Mouse (Mus musculus): ENCODE results near the gene Vdr. TPM values are rescaled to one million over a fixed set of nuclear protein-coding genes. Genes with fewer than 3 reads are reported as not detected.

The Vdr gene
- polyA plus RNA-seq, 1 experiment from 2014 or later, result 1.2 TPM

- no peak; the same call in 1 of the 2 replicates for ATAC-seq (replicated peaks; ENCODE audit: insufficient number of reproducible peaks, insufficient read depth, low FRiP score, low read depth)
- Histone ChIP-seq H3K27me3 (no peaks in the 10 kb centered on the region), H3K36me3 (no peaks in the 10 kb centered on the region), H3K4me1 (replicated peaks) (peaks cover 58% of the 10 kb centered on the region), H3K27ac (peak overlapping the region; percentile 74), H3K9me3 (replicated peaks) (no peaks in the 10 kb centered on the region), H3K4me3 (no peak overlapping the region), H3K4me2 (peak overlapping the region; percentile 18), H3K9ac (no peak overlapping the region)
- 8% methylated on average over 8 of the region's 8 CpGs for WGBS
Measured at GRCm38 (mm10) chr15:97837491-97838061, 72.9 kb downstream of the Vdr start.

GRCm38 (mm10) chr15:97836894-97837247 is 73.6 kb downstream of the Vdr start:
- WGBS, result 43% methylated on average over 8 of the region's 8 CpGs
- H3K4me3 ChIP-seq, result no peak overlapping the region
- peak overlapping the region; percentile 74 for H3K27ac ChIP-seq
- H3K27me3 ChIP-seq, result no peaks in the 10 kb centered on the region
- no peaks in the 10 kb centered on the region for H3K36me3 ChIP-seq
- H3K4me2 ChIP-seq, result no peak overlapping the region
- ATAC-seq (replicated peaks; ENCODE audit: insufficient number of reproducible peaks, insufficient read depth, low FRiP score, low read depth), result no peak
- H3K9me3 ChIP-seq (replicated peaks), result no peaks in the 10 kb centered on the region
- H3K9ac ChIP-seq, result no peak overlapping the region
- H3K4me1 ChIP-seq (replicated peaks), result peaks cover 65% of the 10 kb centered on the region

- H3K27ac ChIP-seq, result peak overlapping the region; percentile 74
- WGBS, result 53% methylated on average over 17 of the region's 17 CpGs
- H3K36me3 ChIP-seq, result no peaks in the 10 kb centered on the region
Measured at GRCm38 (mm10) chr15:97836153-97836893, 74.1 kb downstream of the Vdr start.

GRCm38 (mm10) chr15:97832764-97833479 is 77.5 kb downstream of the Vdr start:
- Histone ChIP-seq H3K4me1 (replicated peaks) (peaks cover 69% of the 10 kb centered on the region), H3K27me3 (no peaks in the 10 kb centered on the region), H3K27ac (peak overlapping the region; percentile 91), H3K9ac (no peak overlapping the region; the same call in 1 of the 2 replicates), H3K4me3 (no peak overlapping the region), H3K4me2 (peak overlapping the region; percentile 92; the same call in 1 of the 2 replicates), H3K9me3 (replicated peaks) (no peaks in the 10 kb centered on the region), H3K36me3 (no peaks in the 10 kb centered on the region)
- ATAC-seq (replicated peaks; ENCODE audit: insufficient number of reproducible peaks, insufficient read depth, low FRiP score, low read depth), result no peak
- 61% methylated on average over 9 of the region's 9 CpGs for WGBS

More at GRCm38 (mm10) chr15:97836153-97836893, 74.1 kb downstream of the Vdr start:
- Histone ChIP-seq H3K4me1 (replicated peaks) (peaks cover 68% of the 10 kb centered on the region), H3K27me3 (no peaks in the 10 kb centered on the region), H3K4me3 (no peak overlapping the region), H3K4me2 (no peak overlapping the region; the same call in 1 of the 2 replicates), H3K9ac (no peak overlapping the region), H3K9me3 (replicated peaks) (no peaks in the 10 kb centered on the region)
- ATAC-seq (replicated peaks; ENCODE audit: insufficient number of reproducible peaks, insufficient read depth, low FRiP score, low read depth), result no peak

DNA sequence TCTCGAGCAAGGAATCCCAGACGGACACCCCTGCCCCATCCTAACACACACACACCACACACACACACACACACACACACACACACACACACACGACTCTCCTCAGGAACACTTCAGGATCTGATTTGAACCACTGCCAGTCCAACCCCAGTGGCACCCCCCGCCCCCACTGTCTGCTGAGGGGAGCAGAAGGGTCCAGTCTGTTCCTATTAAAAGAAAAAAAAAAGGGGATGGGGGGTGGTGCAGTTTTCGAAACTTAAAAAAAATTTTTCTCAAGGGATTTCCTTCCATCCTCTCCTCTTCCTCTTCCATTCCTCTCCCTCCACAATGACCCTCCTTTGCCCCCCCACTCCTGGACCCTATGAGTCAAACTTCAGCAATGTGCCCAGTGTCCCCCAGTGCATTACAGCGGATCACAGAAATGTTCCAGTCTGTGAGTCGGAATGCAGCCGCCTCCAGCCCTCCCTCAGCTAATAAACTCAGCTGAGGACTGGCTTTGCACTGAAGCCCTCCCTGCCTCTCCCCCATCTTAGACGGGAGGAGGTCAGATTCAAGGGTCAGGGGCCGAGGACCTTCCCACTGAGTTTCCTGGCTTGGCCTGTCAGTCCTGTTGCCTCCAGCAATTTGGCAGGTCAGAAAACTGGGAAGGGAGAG is 78.3 kb downstream of the Vdr start:
- Histone ChIP-seq H3K36me3 (no peaks in the 10 kb centered on the region), H3K27ac (peak overlapping the region; percentile 91), H3K9me3 (replicated peaks) (no peaks in the 10 kb centered on the region), H3K4me2 (peak overlapping the region; percentile 92), H3K4me1 (replicated peaks) (peaks cover 65% of the 10 kb centered on the region), H3K4me3 (peak overlapping the region; percentile 81), H3K9ac (peak overlapping the region; percentile 85), H3K27me3 (no peaks in the 10 kb centered on the region)
- WGBS, result 7% methylated on average over 10 of the region's 10 CpGs
- 0 out of 2 replicates have a peak, but pooled peaks have one; percentile 16 for ATAC-seq (replicated peaks; ENCODE audit: insufficient number of reproducible peaks, insufficient read depth, low FRiP score, low read depth)

- Histone ChIP-seq H3K4me3 (peak overlapping the region; percentile 81), H3K4me1 (replicated peaks) (peaks cover 64% of the 10 kb centered on the region), H3K27me3 (no peaks in the 10 kb centered on the region), H3K9ac (peak overlapping the region; percentile 85), H3K9me3 (replicated peaks) (no peaks in the 10 kb centered on the region), H3K27ac (peak overlapping the region; percentile 91), H3K4me2 (peak overlapping the region; percentile 92), H3K36me3 (no peaks in the 10 kb centered on the region)
- WGBS, result 1% methylated on average over 65 of the region's 84 CpGs
- peak; percentile 87 for ATAC-seq (replicated peaks; ENCODE audit: insufficient number of reproducible peaks, insufficient read depth, low FRiP score, low read depth)
Measured at GRCm38 (mm10) chr15:97831242-97831986, 79.0 kb downstream of the Vdr start.

DNA sequence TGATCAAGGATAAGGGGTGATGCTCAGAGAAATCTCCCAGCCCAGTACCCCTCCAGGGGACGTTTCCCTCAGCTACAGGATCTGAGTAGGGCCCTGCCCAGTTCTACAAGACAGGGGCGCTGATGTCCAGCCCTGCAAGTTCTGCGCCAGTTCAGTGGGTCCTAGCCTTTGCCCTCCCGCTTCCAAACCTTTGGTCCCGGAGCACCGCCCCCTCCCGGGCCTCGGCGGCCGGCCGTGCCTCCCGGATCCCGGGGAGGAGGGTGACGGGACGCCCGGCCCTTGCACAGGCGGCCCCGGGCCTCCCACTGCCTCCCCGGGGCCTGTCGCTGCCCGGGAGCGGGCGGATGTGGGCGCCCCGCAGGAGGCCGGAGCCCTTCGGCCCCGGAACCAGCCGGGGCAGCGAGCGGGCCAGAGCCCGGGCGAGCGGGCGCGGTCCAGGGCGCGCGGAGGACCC is 79.6 kb downstream of the Vdr start:
- no peaks in the 10 kb centered on the region for H3K27me3 ChIP-seq
- H3K9ac ChIP-seq, result peak overlapping the region; percentile 85
- peak overlapping the region; percentile 92 for H3K4me2 ChIP-seq
- H3K4me3 ChIP-seq, result peak overlapping the region; percentile 81
- peaks cover 65% of the 10 kb centered on the region for H3K4me1 ChIP-seq (replicated peaks)
- ATAC-seq (replicated peaks; ENCODE audit: insufficient number of reproducible peaks, insufficient read depth, low FRiP score, low read depth), result peak; percentile 6; the same call in 1 of the 2 replicates
- H3K36me3 ChIP-seq, result no peaks in the 10 kb centered on the region
- no peaks in the 10 kb centered on the region for H3K9me3 ChIP-seq (replicated peaks)
- under 1% methylated on average over 39 of the region's 39 CpGs for whole genome bisulfite sequencing
- H3K27ac ChIP-seq, result peak overlapping the region; percentile 91

GRCm38 (mm10) chr15:97830253-97830787 is 80.1 kb downstream of the Vdr start:
- no peaks in the 10 kb centered on the region for H3K27me3 ChIP-seq
- H3K27ac ChIP-seq, result peak overlapping the region; percentile 91
- H3K4me3 ChIP-seq, result peak overlapping the region; percentile 81
- H3K36me3 ChIP-seq, result no peaks in the 10 kb centered on the region
- 25% methylated on average over 12 of the region's 12 CpGs for WGBS
- peaks cover 70% of the 10 kb centered on the region for H3K4me1 ChIP-seq (replicated peaks)
- peak overlapping the region; percentile 85 for H3K9ac ChIP-seq
- no peaks in the 10 kb centered on the region for H3K9me3 ChIP-seq (replicated peaks)
- ATAC-seq (replicated peaks; ENCODE audit: insufficient number of reproducible peaks, insufficient read depth, low FRiP score, low read depth), result no peak
- H3K4me2 ChIP-seq, result peak overlapping the region; percentile 92

- Histone ChIP-seq H3K36me3 (no peaks in the 10 kb centered on the region), H3K27ac (peak overlapping the region; percentile 91), H3K4me1 (replicated peaks) (peaks cover 79% of the 10 kb centered on the region), H3K4me2 (peak overlapping the region; percentile 92), H3K9me3 (replicated peaks) (no peaks in the 10 kb centered on the region), H3K27me3 (no peaks in the 10 kb centered on the region), H3K4me3 (peak overlapping the region; percentile 81), H3K9ac (peak overlapping the region; percentile 85)
- 51% methylated on average over 2 of the region's 2 CpGs for WGBS
- ATAC-seq (replicated peaks; ENCODE audit: insufficient number of reproducible peaks, insufficient read depth, low FRiP score, low read depth), result no peak
Measured at GRCm38 (mm10) chr15:97829432-97829831, 81.0 kb downstream of the Vdr start.

GRCm38 (mm10) chr15:97828901-97829338 is 81.5 kb downstream of the Vdr start:
- Histone ChIP-seq H3K4me3 (peak overlapping the region; percentile 81), H3K4me2 (peak overlapping the region; percentile 92), H3K9ac (0 out of 2 replicates have a peak overlapping the region, but pooled peaks have one; percentile 85), H3K4me1 (replicated peaks) (peaks cover 84% of the 10 kb centered on the region), H3K27me3 (no peaks in the 10 kb centered on the region), H3K27ac (peak overlapping the region; percentile 91), H3K36me3 (peaks cover 3% of the 10 kb centered on the region; the same call in 1 of the 2 replicates), H3K9me3 (replicated peaks) (no peaks in the 10 kb centered on the region)
- ATAC-seq (replicated peaks; ENCODE audit: insufficient number of reproducible peaks, insufficient read depth, low FRiP score, low read depth), result no peak; the same call in 1 of the 2 replicates
- WGBS, result 54% methylated on average over 5 of the region's 5 CpGs
